Mouse (Mus musculus) left cerebral cortex, adult 6 months (tissue): Measurements from ENCODE around the gene Gm28171. TPM values are rescaled to one million over a fixed set of nuclear protein-coding genes. Genes with fewer than 3 reads are reported as not detected.

Experiments used
- long read RNA-seq, 2 experiments: library from polyadenylated mRNA; unstranded; transcript quantifications; one replicate each; pipeline ENCODE4 v2.0.0; 2019 to 2020
- polyA plus RNA-seq: library from polyadenylated mRNA; unstranded; fragments of <200 nt; fragmentation: Nextera tagmentation; gene quantifications from 2 replicates; pipeline ENCODE4 v1.2.3, GENCODE M21; 2021

Gene Gm28171
- not detected in 2 replicates for polyA plus RNA-seq
- long read RNA-seq, experiment 1, result 0 reads
- long read RNA-seq, experiment 2, result 0 reads

DNA sequence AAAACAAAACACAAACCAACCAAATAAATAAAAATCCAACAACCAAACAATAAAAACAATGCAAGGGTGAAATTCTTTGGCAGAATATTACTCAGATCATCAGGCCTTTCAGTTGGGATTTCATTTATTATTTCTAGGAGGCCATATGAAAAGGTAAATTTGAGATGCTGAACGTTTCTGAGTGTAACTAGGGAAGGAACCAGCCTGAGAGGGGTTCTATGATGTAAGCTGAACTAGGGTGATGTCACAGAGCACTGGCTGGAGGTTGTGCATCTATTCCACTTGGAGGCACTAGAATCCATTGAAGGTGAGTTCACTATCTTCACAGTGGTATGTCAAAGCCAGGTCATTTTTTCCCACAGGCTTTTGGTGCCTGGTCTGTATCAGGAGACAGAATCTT, at the start of gene Gm28171:
TSS of gene Gm28171 (plus strand) at position 301 of the 400 bp plus-strand sequence.

Other genes with a start within 250 kb of the Gm28171 start
- not detected in 2 replicates for gene Gm21854, start 136.4 kb upstream of the Gm28171 start, polyA plus RNA-seq
- gene Gm20914, start 67.4 kb upstream of the Gm28171 start, polyA plus RNA-seq, result not detected in 2 replicates
- gene Gm21778, start 149.1 kb downstream of the Gm28171 start, polyA plus RNA-seq, result not detected in 2 replicates